Mouse (Mus musculus): ENCODE results near the gene Gm47841. TPM values are rescaled to one million over a fixed set of nuclear protein-coding genes. Genes with fewer than 3 reads are reported as not detected.

Gm47841 gene
- polyA plus RNA-seq, 3 experiments from 2014 or later = not detected

DNA sequence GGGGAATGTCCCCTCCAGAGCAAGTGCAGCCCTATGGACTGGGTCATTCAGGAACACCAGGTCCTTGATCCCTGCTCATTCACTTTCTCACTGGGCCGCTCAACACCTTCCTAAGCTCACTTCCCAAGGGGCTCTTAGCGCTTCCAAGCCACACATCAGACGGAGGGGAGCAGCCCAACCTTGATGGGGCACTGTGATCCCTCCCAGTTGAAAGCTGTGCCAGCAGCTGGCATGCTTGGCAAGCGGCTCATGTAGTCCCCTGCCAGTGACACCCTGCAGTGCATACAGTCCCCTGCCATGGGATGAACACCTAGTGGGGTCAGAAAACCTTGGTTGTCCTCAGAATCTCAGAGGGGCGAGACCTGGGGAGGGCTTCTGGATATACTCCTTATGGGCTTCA lies 26.9 kb upstream of the Gm47841 start:
- no peak for ATAC-seq

DNA sequence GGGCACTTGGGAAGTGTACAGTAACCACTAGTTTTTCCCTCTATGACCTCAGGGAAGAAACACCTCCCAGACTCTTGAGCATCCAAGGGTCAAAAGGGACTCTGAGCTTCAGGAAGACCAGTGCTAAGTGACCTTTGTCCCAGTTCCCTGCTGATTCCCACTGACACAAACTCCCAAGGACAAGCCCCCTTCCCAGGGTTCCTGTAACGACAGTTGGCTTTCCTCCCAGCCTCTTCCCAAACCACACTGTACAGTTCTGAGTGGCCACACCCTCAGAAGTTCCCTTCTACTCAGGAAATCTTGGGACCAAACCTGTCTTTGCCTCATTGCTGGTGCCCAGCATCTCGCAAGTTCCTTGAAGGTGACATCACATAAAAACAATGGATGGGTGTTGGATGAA lies 25.5 kb upstream of the Gm47841 start:
- ATAC-seq = no peak

DNA sequence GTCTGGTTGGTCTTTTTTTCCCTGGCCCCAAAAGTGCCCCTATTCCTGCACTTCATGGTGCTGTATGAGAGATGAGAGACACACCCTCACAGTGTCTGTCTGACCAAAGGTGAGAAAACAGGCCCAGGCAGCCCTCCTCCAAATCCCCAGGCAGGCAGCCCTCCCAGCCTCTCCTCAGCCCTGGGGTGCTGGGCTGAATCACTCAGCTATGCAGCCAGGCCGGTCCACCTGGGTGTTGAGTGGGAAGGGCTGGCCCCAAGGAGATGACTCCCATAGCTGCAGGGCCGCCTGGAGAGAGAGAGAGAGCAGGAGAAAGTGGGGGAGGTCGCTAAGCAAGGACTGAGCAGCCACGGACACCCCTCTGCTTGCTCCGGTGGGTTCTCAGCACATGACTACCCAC lies 23.6 kb upstream of the Gm47841 start:
- ATAC-seq = no peak

DNA sequence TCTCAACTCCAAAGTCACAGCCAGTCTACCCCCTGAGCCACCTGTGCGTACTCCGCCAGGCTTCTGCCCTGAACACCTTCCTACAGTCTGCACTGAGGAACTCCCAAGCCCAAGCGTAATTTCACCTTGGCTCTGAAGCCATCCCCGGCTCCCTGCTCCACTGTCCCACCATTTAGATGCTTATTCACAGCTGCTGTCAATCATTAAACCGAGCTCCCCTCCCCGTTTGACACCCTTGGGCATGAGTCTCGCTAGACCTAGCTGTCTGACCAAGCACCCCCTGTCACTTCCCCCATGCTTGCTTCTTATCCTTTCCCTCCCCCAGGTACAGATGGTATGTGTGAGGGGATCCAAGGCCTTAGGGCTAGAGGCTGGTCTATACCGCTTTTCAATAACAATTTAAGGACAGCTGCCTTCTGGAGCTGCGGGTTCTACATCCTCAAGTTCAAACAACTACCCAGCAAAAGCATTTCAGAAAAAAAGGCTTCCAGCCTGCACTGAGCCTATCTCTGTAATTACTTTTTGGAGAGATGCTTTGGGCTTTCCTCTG lies 22.5 kb upstream of the Gm47841 start:
- no peak for ATAC-seq

DNA sequence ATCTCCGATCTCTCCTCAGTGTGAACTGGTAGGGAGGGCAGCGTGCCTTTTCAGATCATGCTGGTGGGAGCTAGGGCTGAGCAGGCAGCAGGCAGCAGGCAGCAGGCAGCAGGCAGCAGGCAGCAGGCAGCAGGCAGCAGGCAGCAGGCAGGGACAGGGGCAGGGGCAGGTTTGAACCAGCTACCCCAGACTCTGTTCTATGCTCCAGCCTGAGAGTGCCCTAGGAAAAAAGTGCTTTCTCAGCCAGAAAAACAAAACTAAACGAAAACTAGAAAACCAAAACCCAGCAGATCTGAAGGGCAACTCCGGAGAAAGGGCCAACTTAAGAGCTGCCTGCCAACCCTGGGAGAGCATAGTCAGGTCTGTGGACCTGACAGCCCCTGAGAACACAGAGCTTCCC lies 21.5 kb upstream of the Gm47841 start:
- no peak for ATAC-seq

DNA sequence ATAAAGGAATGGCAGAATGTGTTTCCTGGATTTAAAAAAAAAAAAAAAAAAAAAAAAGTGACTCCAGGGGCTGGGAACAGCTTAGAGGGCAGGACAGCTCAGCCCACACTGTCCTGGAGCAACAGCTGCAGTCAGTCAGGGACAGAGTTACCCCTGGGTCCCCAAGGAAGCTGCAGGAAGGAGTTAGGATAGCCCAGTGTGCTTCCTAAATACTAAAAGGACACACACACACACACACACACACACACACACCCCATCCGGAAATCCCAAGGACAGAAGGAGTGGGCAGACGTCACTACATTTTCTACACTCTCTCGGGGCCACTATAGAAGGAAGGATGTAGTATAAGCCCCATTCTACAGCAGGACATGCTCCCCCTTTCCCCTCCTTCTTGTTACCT lies 20.8 kb upstream of the Gm47841 start:
- no peak for ATAC-seq

DNA sequence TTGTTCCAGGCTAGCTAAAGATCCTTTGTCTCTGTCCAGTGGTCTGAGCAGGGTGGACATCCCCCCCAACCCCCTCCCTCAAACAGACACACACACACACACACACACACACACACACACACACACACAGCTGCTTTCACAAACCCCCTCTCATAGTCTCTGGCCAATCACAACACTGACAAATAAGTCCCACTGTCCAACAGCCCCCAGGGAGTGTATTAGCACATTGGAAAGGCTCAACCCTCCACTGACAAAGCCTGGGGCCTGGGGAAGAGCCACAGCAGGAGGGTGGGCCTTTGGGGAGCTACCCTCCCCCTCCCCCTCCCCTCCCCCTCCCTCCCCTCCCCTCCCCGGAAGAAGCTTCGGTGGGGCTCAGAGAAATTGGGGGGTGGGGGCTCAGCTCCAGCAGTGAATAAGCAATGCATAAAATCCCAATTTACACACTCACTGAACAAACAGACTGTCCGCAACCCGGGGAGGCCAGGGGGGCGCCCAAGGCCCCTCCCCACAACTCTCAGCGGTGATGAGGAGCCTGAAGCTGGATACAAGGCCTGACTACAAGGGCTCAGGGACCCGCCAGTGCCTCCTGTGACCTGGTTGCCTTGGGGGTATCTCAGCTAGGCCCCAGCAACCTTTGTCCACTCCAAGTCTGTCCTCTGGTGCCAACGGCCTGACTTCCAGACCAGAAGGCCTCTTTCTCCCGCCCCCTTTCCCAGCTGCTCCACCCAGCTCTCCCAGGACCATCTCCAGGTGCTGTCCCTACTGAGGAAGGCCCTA lies 19.9 kb upstream of the Gm47841 start:
- no peak for ATAC-seq

DNA sequence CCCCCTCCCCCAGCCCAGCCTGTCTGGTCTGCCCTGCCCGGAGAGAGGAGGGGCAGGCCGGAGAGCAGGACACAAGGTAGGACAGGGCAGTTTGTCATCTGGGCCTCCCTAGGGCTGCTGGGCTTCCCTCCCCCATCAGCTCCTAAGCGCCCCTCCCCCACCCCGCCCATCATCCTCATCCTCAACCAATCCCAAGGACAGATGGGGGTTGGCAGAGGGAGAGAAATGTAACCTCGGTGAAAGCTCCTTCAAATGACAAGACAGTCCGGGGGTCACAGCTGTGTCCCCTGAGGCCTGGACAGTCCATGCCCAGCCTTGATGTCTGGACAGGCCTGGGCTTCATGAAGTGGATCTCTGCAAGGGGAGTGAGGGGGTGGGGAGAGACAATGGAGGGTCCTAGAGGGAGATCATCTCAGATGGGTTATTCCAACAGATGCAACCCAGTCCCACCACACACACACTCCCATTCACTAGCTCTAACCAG lies 19.2 kb upstream of the Gm47841 start:
- ATAC-seq = no peak

DNA sequence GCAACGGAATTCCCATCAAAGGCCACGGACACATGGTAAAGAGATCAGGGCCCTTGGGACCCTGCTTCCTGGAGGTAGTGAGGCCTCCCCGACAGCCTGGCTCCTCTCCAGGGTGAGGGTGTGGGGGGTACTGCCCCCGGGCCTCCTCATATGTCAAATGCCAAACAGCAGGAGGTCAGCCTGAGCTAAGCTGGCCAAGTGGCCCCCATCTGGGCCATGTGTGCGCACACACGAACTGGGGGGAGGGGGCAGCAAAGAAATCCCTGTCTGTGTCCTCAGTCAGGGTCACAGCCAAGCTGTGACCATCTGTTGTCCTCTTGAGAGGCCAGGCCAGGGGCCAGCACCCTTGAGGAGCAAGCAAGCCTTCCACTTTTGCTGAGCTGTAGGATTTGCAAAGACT lies 17.9 kb upstream of the Gm47841 start:
- no peak for ATAC-seq

DNA sequence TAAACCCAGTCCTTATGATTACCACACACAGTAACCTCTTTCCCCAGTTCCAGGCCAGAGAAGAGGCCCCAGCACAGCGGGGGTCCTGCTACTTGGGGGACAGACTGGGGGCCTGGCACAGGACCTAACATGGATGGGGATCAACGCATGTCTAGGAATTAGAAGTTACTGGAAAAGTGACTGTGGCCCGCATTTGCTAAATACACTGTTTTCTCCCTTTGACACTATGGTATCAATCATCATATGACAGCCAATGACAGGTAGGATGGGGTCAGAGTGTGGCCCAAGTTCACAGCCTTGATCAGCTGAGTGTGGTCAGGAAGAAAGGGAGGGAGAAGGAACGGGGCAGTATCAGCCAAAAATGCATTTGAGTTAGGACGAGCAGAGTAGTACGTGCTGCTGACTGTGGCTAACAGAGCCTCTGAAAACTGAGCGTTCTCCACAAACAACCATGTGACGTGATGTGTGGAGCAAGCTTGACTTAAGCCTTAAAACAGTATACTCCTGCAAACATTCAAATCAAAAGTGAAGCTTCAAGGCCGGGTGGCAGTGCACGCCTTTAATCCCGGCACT lies 13.2 kb upstream of the Gm47841 start:
- ATAC-seq = no peak

DNA sequence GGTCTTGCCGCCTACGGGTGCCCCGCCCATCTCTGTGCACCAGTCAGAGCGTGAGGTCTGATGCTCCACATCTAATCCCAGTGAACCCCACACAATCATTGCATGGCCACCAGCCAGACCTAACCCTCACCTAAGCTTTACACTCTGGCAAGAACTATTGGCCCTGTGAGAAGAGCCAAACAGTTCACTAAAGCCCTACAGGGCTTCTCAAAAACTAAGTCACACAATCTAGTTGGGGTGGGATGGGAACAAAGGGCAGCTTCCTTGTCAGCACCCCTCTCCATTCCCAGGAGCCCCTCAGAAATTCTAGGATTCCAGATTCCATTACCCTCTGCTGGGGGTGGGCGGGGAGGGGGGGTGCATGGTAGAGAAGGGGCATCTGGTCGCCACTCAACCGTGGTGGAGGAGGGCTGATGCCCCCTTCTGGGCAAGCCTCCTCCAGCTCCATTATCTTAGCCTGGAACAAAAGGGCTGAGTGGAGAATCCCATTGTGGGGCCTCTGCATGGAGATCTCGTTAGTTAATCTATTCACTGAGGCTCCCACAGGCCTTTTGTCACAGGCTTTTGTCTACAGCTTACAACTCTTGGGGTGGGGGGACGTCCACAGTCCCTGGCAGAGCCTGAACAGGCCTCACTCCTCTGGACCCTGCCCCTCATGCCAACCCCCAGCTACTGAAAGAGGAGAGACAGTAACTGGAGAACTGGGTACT lies 12.5 kb upstream of the Gm47841 start:
- no peak for ATAC-seq

DNA sequence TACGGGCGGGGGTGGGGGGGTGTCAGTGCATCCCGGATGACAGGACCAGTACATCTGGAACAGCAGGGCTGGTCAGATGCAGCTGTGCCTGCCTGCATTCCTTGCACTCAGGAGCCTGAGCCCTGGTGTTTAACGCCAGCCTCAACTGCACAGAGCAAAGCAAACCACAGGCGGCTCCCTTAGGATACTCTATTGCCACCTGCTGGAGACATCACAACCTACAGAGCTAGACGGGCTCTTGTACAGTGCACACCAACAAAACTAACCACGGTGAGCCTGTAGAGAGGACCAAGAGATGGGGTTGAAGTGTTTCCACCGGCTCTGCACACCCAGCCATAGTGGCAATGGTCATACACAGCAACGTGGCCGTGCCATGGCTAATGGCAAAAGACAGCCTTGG lies 9.0 kb upstream of the Gm47841 start:
- ATAC-seq = no peak

DNA sequence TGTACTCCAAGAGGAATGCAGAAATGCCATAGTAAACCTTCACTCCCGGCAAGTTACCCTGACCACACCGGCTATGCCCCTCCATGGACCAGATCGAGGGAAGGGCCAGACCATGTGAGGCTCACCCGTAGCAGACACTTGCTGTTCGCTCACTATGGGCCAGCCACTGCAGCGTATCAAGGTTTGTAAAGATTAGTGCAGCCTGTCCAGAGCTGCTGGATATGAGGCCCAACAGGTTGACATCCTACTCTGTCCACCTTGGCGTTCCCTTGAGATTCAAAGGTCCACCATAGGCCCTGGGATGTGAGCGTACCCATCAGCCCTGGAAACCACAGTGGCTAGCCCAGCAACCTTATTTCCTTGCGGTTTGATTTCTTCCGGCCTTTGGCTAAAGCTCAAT lies 7.3 kb upstream of the Gm47841 start:
- no peak for ATAC-seq

DNA sequence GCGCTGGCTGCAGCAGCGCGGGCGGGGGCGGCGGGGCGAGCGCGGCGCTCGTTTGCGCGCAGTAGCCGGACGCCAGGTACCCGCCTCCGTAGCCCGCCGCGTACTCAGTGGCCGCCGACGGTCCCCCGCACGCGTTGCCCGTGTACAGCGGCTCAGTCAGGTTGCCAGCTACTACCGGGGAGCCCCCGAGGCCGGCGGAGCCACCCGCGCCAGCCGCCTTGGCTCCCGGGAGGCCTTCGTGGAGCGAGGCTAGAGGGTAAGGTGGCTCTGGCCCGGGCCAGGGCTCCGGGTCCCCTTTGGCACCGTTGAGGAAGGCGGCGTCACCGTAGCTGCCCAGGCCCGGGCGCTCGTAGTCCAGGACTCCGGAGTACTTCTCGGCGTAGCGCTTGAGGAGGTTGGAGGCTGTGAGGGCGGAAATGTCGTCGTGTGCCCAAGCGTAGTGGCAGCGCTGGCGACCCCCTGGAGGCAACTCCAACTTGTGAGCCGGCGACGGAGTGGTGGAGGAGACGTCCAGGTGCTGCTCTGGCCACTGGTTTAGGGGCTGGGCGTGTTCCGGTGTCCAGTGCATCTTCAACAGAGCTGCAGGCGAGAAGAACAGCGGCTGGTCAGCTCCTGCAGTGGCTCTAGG lies 6.7 kb upstream of the Gm47841 start:
- ATAC-seq = no peak

DNA sequence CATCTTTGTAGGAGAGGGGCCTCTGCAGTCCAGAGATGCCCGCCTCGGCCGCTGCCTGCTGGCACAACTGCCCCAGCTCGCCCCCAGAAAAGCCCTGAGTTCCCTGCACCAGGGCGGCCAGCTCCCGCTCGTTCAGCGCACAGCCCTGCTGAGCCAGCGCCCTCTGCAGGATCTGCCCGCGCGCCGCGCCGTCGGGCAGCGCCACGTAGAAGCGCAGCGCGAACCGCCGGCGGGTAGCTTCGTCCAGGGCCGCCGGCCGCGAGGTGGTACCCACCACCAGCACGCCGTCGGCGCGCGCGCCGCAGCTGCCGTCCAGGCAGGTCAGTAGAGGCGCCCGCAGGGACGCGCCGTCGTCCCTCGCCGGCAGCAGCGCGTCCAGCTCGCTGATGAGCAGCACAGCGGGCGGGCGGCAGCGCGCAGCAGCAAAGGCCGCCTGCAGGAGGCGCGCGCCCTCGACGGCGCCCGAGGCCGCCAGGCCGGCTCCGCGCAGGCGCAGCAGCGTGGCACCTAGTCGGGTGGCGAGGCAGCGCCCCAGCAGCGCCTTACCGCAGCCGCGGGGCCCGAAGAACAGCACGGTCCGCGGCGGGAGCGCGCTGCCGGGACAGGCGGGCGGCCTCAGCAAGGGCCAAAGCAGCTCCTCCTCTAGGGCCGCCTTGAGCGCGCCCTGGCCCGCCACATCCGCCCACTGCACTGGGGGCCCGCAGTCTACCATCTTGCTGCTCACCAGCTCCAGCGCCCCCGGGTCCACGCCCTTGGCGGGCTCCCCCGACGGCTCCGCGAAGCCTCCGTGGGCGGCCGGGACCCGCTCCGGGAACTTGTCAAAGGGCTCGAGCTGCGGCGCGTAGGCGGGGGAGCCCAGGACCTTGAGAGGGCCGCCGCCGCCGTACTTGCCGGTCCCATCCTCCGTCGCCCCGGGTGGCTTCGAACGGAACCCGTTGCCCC lies 5.6 kb upstream of the Gm47841 start:
- ATAC-seq = no peak

DNA sequence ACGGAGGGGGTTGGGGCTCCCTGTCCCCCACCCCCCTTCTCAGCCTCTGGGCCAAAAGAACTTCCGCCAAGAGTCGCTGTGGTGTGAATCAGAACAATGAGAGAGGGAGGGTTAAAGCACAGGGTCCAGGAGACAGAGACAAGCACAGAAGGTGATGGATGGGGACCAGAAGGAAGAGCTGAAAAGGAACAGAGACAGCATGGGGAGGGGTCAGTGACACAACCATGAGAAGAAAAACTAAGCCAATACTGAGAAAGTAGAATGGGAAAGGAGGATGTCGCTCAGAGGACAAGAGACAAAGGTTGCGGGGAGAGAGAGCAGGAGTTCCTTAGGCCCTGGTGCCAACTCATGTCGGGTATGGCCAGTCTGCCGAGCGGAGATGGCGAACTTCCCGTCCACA lies 4.7 kb upstream of the Gm47841 start:
- no peak for ATAC-seq

DNA sequence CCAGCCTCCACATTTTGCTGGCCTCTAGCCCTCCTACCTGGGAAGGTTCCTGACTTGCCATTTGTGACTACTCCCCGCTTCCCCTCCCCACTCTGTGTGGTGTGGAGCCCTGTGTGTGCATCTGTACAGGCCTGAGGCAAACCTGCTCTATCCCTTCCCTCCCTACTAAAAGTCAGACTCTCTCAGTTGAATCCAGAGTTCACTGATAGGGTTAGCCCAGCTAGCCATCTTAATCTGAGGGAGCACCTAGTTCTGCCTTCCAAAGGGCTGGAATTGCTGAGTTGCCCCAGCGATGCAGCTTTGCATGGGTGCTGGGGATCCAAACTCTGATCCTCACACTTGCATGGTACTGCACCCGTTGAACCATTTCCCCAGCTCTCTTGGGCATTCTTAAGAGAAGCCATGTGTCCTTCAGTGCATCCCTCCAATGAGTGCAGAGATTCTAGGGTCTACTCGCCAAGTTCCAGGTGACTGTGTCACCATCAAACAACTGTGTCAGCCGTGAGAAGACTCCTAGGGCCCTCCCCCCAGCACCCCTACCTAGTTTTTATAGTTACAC lies 1.2 kb upstream of the Gm47841 start:
- ATAC-seq = no peak

DNA sequence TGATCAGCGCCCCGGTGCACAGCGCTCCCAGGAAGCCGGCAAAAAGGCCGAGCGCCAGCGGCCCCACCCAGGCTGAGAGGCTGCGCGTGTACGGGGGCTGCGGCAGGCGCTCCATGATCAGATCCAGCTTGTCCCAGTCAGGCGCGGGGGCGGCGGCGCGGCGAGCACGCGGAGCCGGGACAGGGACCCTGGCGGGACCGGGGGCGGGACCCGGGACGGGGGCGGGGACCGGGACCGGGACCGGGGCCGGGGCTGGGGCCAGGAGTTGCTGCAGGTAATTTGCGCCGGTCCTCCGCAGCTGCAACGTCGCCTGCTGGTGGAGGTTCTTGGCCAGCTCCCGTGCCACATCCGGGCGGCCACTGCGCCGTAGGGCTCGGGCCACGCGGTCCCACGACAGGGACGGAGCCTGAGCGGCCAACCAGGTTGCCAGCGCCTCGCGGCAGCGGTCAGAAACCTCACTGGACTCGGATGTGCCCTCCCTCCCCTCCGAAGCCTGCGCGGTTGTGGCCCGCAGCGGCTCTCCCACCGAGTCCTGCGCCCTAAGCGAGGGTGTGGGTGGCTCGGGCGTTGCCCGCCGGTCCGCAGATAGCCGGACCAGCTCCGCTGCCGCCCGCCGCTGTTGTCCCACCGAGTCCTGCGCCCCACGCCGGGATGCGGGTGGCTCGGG lies 537 bp downstream of the Gm47841 start:
- ATAC-seq = no peak

DNA sequence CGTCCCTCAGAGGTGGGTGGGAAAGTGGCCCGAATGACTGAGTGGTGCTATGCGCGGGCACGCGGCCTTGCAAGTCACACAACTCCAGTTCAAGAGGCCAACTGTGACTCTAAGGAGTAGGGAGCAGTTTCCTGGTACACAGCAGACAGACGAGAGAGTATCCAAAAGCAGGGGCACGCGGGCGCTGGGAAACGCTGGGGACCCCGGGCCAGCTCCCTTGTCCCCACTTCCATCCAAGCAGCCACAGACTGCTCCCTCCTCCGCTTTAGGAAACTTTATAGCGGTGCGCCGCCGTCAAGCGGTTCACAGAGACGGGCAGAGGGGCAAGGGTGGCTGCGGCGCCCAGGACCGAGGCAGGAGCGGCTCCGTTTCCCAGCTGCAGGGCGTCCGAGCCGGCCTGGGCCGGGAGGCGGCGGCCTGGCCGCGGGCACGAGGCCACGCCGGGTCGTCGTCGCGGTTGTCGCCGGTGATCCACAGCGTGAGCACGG lies 1.1 kb downstream of the Gm47841 start:
- ATAC-seq = no peak

DNA sequence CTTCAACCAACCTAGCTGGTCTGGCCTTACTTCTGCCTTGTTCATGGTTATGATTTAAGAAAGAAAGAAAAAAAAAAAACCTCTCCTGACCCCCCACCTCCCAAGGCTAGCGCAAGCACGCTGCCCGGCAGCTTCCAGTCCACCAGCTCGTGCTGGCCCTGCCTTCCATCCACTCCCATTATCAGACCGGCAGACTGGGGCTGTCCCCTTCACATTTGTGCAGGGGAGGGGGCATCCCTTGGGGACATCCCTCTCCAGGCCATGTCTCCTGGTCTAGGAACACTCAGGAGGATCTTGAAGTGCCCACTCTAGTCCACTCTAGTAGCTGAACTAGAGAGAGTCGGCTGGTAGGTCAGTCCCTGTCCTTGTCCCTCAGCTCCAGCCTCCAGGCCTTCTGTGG lies 2.7 kb downstream of the Gm47841 start:
- no peak for ATAC-seq

DNA sequence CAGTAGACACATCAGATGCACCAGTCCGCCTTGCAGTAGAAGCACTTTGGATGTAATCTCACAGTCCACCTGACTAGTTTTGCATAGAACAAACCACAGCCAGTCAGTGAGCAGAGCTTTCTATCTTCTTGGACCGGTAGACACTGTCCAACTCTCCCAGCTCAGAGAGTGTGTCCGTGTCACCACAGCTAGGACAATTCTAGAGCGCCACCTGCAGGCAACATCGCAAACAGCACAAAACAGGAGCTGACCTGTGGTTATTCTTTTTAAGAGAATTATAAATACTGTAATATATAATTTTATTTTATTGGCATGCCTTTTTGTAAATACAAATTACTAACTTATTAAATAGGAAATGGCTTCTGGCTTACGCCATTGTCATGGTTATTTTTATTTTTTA lies 4.6 kb downstream of the Gm47841 start:
- ATAC-seq = no peak
